Mouse (Mus musculus) lung, adult 2 months (tissue): Measurements from ENCODE around the gene Tsks. TPM values are rescaled to one million over a fixed set of nuclear protein-coding genes. Genes with fewer than 3 reads are reported as not detected.

Experiments
- DNase-seq: peaks from one replicate; pipeline ENCODE4 v3.0.0; 2022
- H3K4me1 ChIP-seq: fragments of 200-500 bp; 2 replicates; pipeline ENCODE4 v1.6.1; 2011; ENCODE audit warnings: low read length; ENCODE audit not compliant: control insufficient read depth, insufficient read depth
- H3K4me3 ChIP-seq: fragments of 200-500 bp; replicated peaks from 2 replicates; pipeline ENCODE3; 2011; ENCODE audit warnings: low read depth, mild to moderate bottlenecking, control low read depth, low read length; ENCODE audit errors: extremely low read depth
- CTCF ChIP-seq: fragments of 200-500 bp; IDR thresholded peaks from 2 replicates; pipeline ENCODE4 v1.5.1; 2011; ENCODE audit warnings: mild to moderate bottlenecking, low read length, control low read depth; ENCODE audit not compliant: insufficient read depth
- POLR2A ChIP-seq: fragments of 200-500 bp; IDR thresholded peaks from 2 replicates; pipeline ENCODE4 v1.6.1; 2011; ENCODE audit warnings: low read depth, mild to moderate bottlenecking, control low read depth, low read length, borderline replicate concordance; ENCODE audit errors: extremely low read depth
- WGBS: fragments of 180-500 bp; shearing (Covaris S2); methylation state at CpG from one replicate; pipeline ENCODE4 v1.1.7; 2018; 5-methylcytosine and 5-hydroxymethylcytosine counted together
- polyA plus RNA-seq: library from polyadenylated mRNA; depleted of rRNA; stranded (reverse); fragments of >200 nt; gene quantifications from 2 replicates; pipeline ENCODE4 v1.2.3, GENCODE M21; 2012

Gene Tsks
- polyA plus RNA-seq, 1 experiment = not detected

- no peak for DNase-seq
- no peaks in the 10 kb centered on the region for H3K4me1 ChIP-seq
- H3K4me3 ChIP-seq = no peak overlapping the region
- TF ChIP-seq POLR2A (no peak), CTCF (no peak)
- WGBS = 84% methylated on average over 15 of the region's 15 CpGs
Measured at GRCm38 (mm10) chr7:44908706-44909476, 34.1 kb upstream of the Tsks start.

- H3K4me1 ChIP-seq = peaks cover 17% of the 10 kb centered on the region
- 91% methylated on average over 2 of the region's 2 CpGs for WGBS
- no peak for DNase-seq
- no peak overlapping the region for H3K4me3 ChIP-seq
- no peak for TF ChIP-seq CTCF
Measured at GRCm38 (mm10) chr7:44914396-44914795, 28.6 kb upstream of the Tsks start.

GRCm38 (mm10) chr7:44915314-44915713 lies 27.7 kb upstream of the Tsks start:
- no peak for DNase-seq
- Histone ChIP-seq H3K4me1 (peaks cover 17% of the 10 kb centered on the region), H3K4me3 (no peak overlapping the region)
- TF ChIP-seq CTCF (no peak), POLR2A (no peak)
- WGBS = 87% methylated on average over 9 of the region's 9 CpGs

GRCm38 (mm10) chr7:44916191-44916590 lies 26.8 kb upstream of the Tsks start:
- 46% methylated on average over 6 of the region's 6 CpGs for WGBS
- no peak overlapping the region for H3K4me3 ChIP-seq
- DNase-seq = no peak
- TF ChIP-seq POLR2A (no peak), CTCF (no peak)
- peaks cover 17% of the 10 kb centered on the region for H3K4me1 ChIP-seq

GRCm38 (mm10) chr7:44916881-44917280 lies 26.1 kb upstream of the Tsks start:
- Histone ChIP-seq H3K4me3 (no peak overlapping the region), H3K4me1 (peaks cover 17% of the 10 kb centered on the region)
- DNase-seq = no peak
- WGBS = 84% methylated on average over 4 of the region's 4 CpGs
- TF ChIP-seq POLR2A (no peak), CTCF (no peak)

- Histone ChIP-seq H3K4me1 (peaks cover 17% of the 10 kb centered on the region), H3K4me3 (no peak overlapping the region)
- no peak for DNase-seq
- TF ChIP-seq CTCF = no peak
- TF ChIP-seq POLR2A = no peak
- 39% methylated on average over 3 of the region's 3 CpGs for WGBS
Measured at GRCm38 (mm10) chr7:44918219-44918618, 24.8 kb upstream of the Tsks start.

- WGBS = 83% methylated on average over 5 of the region's 5 CpGs
- no peak for DNase-seq
- Histone ChIP-seq H3K4me3 (no peak overlapping the region), H3K4me1 (peaks cover 17% of the 10 kb centered on the region)
- TF ChIP-seq POLR2A (no peak), CTCF (no peak)
Measured at GRCm38 (mm10) chr7:44919127-44919526, 23.9 kb upstream of the Tsks start.

- TF ChIP-seq CTCF (no peak), POLR2A (no peak)
Measured at GRCm38 (mm10) chr7:44922530-44922929, 20.5 kb upstream of the Tsks start.

GRCm38 (mm10) chr7:44925468-44925867 lies 17.5 kb upstream of the Tsks start:
- WGBS = 67% methylated on average over 3 of the region's 3 CpGs
- TF ChIP-seq CTCF (peak; percentile 42), POLR2A (no peak)
- Histone ChIP-seq H3K4me3 (no peak overlapping the region), H3K4me1 (peaks cover 2% of the 10 kb centered on the region; the same call in 1 of the 2 replicates)
- DNase-seq = no peak

More at GRCm38 (mm10) chr7:44922530-44922929, 20.5 kb upstream of the Tsks start:
- H3K4me3 ChIP-seq = no peak overlapping the region
- peaks cover 7% of the 10 kb centered on the region for H3K4me1 ChIP-seq
- DNase-seq = no peak

GRCm38 (mm10) chr7:44928570-44928969 lies 14.4 kb upstream of the Tsks start:
- 4% methylated on average over 1 of the region's 1 CpGs for WGBS
- DNase-seq = no peak
- no peak for TF ChIP-seq CTCF
- Histone ChIP-seq H3K4me3 (peak overlapping the region; percentile 86), H3K4me1 (peaks cover 2% of the 10 kb centered on the region; the same call in 1 of the 2 replicates)
